Mouse (Mus musculus): ENCODE measurements around the gene Sstr5.

Sstr5 gene

DNA sequence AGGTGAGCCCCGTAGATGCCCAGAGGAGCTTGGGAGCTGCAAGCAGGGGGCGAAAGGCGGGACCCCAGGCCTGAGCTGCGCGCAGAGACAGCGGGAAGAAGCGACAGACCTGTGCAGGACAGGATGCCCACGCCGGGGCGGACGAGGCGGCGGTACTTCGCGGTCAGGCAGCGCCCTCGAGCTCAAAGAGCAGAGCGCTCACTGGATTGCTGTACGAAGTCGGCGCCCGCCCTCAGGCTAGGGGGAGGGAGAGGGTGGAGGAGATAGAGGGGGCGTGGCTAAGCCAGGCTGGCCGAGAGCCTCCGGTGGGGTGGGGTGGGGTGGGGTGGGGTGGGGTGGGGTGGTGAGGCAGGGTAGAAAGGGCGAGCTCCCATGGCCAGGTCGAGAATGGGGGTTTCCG lies at the start of gene Sstr5:
Sstr5 (minus strand) TSS at position 276 of the 400 bp plus-strand sequence.
- peak; percentile 24 for DNase-seq (ENCODE audit: low spot score)

DNA sequence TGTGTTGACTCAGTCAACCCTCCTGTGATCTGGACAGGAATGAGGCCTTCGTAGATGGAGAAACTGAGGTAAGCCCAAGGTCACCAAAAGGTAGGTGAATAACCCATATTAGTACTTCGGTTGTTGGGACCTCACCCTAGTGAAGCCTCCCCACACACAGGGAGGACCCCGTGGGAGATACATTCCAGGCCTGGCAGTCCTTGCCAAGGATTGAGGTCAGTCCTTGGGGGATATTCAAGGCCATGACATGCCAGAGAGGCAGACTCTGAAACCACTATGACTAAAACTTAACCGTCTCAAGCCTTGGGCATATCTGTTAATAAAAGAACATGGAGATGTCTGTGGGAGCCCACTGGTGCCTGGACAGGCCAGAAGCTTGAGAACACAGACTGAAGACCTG lies 44.7 kb upstream of the Sstr5 start:
- DNase-seq (ENCODE audit: low spot score) = no peak

DNA sequence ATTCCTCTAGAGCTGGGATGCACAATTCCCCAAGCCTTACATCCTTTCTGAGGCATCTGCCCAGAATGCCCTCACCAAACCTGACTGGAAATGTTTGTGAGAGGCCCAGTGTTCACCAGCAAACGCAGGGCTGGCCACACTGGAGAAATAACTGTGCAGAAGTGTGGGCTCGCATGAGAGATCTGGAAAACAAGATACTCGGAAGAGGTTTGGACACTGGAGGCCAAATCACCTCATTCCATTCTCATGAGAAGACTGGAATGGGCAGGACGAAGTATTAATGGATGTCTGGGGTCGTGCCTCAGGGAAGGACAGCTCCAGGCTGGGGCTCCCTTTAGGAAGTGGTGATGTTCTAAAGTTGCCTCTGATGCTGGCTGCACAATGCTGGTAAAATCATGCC lies 43.6 kb upstream of the Sstr5 start:
- no peak for DNase-seq (ENCODE audit: low spot score)

DNA sequence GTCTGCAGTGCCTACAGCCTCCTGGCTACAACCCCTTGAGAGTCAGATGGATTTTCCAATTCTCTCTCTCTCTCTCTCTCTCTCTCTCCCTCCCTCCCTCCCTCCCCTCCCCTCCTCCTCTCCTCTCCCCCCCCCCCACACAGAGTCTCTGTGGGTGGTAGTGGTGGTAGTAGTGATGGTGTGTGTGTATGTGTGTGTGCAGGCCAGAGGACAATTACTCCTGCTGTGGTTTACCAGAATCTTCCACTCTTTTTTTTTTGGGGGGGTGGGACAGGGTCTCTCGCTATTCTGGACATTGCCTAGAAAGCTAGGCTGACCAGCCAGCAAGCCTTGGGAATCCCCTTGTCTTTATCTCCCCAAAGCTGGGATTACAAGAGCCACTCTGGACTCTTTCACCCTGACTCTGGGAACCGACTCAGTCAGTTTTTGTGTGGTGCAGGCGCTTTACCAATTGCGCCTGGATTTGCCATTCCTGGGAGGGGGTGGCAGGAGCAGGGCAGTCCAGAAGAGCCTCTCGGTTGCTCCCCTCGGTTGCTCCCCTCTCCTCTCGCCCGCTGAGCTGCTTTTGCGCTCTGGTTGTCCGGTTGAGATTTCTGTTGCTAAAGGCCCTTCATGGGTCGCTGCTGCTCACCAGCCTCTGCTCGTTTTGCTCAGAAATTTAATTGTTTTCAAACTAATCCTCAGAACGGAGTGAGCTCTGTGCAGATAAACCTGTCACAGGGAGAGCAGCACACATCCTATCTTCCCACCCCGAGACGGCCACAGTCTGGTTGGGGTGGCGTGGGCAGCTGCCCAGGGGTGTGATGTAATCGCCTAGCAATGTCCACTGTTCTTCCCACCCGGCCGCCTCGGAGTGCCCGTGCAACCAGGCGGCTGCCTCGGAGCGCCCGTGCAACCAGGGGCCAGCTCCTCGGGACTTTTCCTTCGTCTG lies 42.1 kb upstream of the Sstr5 start:
- peak; percentile 73 for DNase-seq (ENCODE audit: low spot score)

DNA sequence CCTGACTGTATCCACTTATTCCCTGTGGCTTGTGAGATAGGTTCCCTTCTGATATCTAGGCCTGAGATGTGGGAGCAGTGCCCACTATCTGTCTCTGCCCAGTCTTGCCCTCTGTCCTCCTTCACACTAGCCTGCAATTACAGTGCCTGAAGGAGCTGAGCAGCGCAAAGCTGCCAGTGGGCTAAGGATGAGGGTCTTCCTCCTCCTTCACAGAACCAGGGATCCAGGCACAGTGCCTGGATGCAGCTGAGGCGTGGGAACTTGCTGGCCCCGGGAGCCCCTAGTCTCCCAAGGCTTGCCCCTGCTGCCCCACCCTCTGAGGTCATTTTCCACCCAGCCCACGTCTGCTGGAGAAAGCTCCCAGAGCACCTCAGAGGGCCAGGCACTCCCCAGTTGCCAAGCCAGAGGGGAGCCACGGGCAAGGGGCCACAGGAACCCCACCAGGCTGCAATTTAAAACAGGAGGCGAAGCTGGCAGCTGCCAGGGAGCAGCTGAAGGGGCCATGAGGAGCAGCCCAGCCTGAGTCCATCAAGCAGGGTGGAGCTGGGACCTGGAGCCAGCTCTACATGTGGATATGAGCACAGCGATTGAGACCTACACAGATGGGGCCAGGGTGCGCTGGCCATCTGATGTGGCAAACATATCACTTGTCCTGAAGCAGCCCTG lies 33.4 kb upstream of the Sstr5 start:
- no peak for DNase-seq (ENCODE audit: low spot score)

DNA sequence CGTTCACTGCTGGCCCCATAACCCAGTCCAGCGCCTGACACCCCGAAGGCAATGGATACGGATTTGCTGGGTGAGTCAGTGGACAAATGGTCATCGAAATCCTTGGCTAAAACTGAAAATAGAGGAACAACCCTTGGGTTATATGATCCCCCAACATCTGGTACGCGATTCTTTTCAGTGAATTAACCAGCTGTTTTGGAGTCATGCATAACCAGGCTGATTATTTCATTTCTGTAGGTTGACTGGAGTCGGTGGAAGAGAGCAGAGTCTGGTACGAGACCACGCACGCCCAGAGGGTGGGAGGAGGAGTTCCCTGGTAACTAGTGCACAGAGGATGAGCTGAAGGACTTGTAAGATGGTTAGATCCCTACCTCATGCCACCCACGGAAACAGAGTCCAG lies 25.0 kb upstream of the Sstr5 start:
- no peak for DNase-seq (ENCODE audit: low spot score)

DNA sequence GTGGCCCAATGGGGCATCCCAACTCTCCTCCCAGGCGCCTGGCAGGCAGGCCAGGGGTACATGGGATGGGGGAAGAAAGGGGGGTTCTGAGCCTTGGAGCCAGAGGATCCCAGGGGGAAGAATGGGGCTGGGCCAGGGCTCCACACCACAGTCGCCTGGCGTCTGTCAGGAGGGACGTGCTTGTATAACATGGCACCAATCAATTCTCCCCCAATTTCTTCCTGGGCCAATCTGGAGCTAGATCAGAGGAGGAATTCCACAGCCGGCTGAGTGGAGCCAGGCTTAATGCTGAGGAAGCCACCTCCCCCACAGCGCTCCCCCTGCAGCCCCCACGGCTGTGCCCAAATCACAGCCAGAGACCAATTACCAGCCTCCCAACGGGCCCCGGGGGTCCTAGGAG lies 23.4 kb upstream of the Sstr5 start:
- DNase-seq (ENCODE audit: low spot score) = no peak

DNA sequence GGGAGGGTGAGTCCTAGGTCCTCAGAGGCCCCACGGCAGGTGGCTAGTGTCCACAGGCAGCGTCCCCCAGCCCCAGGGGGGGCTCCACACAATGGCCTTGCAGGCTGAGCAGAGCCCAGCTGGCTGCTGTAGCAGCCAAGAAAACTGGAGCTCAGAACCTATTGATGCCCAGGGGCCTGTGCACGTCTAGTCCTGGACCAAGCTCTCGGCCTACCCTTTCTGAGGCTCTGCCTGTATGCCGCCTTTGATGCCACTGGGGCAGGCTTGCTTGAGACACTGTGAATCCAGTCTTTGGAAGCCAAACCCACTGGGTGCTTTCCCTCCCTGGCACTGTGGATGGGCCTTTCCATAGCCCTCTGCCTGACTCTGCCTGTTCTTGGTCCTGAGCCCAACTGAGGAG lies 22.4 kb upstream of the Sstr5 start:
- DNase-seq (ENCODE audit: low spot score) = no peak

DNA sequence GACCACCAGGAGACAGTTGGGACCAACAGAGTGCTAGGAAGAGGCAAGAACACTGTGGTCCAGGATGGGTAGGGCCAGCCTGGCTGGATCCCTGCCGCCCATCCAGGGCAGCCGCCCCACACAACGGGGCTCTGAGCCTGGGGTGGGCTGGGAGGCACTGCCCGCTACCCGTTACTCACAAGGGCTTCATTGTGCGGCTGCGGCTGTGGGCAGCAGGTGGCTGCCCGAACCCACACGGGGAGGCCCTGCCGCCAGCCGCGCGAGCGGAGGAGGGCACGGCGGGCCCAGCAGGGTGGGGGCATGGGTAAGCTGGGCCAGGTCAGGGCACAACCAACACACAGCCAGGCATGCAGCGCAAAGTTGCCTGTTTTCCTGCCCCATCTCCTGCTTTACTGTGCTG lies 21.1 kb upstream of the Sstr5 start:
- DNase-seq (ENCODE audit: low spot score) = no peak

DNA sequence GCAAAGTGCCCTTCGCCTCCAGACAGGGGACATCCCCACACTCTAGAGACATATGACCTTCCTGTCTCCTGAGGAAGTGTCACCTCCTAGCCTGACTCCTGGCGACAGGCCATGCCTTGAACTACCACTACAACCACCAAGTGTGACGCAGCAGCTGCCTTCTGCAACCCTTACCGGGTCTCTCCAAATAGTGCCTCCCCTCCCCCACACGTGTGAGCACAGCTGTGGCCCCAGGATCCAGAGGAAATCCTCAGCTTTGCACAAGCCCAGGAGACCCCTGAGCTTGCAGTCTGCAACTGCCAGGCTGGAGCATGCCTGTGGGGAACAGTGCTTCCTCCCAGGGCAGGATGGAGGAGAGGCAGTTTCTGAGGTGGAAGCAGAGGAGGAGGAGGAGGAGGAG lies 19.2 kb upstream of the Sstr5 start:
- DNase-seq (ENCODE audit: low spot score) = no peak

DNA sequence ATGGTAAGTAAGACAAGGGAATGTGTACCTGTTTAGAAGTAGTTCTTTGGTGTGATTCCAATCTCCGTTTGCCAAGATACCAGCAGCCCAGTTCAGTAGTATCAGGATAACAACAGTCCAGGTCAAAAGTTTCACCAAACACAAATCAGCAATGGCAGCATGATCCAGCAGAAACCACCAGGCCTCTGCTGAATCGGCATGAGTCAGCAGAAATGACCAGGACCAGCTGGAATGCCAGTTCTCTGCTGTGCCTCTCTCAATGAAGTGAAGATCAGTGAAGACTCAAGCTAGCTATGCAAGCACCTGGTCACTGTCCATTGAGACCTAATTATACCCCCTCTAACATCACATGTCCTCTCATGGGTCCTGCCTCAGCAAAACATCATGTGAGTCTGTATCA lies 17.0 kb upstream of the Sstr5 start:
- DNase-seq (ENCODE audit: low spot score) = no peak

DNA sequence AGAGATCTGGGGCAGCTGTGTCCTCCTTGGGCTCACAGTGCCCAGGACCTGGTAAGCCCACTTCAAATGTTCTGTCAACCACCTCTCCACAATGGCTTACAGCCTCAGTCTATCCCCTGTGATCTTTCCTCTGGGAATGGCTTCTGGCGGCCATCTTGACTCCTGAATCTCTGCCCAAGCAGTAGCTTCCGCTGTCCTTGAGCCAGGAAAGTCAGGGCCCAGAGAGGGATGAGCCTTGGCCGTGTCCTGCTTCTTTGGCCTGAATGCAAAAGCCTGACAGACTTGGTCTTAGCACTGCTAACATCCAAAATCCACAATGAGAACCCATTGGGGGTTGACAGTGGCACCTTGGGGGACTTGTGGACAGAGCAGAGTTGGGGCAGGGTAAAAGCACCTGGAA lies 14.8 kb upstream of the Sstr5 start:
- no peak for DNase-seq (ENCODE audit: low spot score)

DNA sequence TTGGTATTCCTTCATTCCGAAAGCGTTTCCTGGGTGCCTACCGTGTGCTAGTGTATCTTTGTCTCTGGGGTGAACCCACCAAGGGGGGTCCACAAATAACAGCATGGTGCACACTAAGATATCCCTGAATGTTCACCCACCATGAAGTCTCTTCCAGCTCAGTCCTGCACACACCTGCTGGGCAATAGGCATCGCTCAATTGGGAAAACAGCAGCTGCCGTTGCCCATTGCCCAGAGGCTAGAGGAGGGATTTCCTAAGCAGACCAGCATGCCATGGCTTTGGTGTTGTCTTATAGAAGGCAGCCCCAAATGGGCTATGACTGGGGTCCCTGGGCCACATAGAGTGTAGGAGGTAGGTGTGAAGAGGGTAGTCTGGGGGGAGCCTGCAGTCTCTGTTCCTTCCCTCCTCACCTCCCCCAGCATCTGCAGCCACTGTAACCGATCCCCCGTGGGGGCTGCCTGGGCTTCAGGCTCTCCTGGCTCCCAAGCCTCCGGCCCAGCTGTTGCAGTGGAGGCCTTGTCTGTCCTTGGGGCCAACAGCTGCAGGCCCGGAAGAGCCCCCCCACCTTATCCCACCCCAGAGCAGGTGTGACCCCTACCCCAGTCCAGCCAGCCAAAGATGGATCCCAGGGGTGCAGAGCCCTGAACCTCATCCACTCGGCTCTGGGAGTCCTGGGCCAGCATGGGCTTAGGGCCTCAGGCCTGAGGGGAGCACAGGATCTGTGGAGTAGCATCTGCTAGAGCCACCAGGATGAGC lies 13.2 kb upstream of the Sstr5 start:
- no peak for DNase-seq (ENCODE audit: low spot score)

DNA sequence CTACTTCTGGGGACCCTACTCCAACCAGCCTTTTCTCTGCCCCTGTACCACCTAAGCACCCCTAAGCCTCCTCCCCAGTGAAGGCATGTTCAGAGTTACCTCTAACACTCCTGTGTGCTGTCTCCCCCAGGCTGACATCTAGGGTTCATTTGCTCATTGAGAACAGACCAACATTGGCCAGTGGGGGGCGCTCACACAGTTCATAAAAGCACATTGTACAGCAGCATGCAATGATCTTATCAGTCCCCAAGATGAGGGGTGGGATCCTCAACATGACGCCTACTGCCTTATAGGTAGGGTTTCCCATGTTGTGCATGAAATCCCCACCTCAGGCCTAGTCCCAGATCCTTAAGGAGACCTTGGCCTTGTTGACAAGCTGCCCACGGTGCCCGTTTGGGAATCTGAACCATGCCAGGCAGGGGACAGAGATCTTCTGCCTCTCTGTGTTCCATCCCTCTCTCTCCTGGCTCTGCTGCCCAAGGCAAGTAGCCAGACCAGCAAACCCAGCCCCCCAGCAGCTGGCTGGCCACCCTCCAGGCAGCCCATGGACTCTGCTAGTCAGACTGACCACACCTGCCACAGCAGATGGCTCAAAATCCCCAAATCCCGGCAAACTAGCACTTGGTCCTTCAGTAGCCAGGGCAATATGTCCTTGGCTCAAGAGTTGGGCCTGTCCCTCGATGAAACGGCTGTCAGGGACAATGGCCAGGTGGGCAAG lies 11.9 kb upstream of the Sstr5 start:
- DNase-seq (ENCODE audit: low spot score) = no peak

DNA sequence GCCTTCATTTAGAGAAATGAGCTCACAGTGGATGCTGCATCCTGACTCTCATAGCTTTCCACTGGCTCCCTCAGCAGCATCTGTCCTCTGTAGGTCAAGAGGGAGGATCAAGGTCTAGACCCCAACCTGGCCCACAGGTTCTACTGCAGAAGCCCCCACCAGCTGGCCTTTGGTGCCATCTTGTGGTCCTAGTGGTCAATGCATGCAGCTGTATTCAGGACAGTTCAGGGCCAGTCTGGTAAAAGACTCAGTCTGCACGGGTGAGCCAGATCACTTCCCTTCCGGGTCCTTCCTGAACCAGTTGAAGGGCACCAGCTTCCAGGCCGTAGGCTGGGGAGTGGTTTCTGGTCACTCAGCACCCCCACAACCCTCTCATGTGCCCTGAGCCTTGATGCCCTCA lies 10.7 kb upstream of the Sstr5 start:
- DNase-seq (ENCODE audit: low spot score) = peak; percentile 29

DNA sequence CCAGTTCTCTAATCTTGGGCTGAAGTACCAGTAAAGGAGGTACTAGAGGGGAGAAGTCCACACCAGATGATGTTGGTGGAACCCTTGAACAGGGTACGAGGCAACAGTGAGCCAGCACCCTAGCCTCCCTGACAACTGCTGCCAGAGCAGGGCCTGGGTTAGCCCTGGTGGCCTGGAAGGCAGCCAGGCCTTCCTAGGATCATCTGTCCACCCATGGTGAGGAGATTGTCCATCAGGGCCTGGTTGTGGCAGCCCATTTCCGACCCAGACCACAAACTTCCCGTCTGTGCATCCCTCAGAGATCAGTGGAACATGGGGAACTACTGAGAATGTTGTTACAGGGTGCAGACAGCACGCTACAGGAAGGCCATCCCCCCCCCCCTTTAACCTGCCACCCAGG lies 5.5 kb upstream of the Sstr5 start:
- no peak for DNase-seq (ENCODE audit: low spot score)

DNA sequence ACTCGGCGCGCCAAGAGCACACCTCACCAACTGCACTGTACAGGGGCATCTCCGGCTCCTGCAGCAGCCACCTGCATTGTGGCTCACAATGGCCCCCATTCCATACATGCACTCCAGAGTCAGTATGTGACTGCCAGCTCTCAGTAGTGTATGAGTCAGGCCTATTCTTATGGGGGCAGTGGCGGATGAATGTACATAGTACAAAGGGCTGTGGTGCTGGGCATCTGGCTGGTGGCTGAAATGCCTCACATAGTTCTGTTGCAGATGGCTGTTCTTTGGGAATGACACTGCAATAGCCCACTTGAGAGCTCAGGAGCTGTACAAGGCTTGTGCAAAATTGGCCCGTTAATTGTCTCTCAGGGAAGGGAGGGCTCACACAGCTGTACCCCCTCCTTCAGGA lies 15.0 kb downstream of the Sstr5 start:
- no peak for DNase-seq (ENCODE audit: low spot score)

DNA sequence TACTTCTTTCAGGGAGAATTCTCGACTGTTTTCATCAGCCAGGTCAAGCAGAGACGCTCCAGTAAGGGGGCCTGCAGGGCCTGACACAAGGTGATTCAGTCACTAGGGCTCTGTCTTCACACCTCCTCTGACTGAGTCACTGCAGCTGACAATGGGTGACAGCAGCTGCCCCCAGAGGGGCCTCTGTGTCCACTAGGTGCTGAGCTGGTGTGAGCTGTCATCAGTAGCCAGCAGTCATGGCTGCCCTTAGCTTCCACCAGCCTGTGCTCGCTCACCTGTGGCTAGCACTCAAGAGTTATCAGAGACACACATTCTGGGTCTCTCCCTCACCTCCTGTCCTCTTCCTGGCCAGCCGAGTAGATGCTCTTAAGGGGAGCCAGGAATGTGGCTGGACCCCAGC lies 16.3 kb downstream of the Sstr5 start:
- no peak for DNase-seq (ENCODE audit: low spot score)

DNA sequence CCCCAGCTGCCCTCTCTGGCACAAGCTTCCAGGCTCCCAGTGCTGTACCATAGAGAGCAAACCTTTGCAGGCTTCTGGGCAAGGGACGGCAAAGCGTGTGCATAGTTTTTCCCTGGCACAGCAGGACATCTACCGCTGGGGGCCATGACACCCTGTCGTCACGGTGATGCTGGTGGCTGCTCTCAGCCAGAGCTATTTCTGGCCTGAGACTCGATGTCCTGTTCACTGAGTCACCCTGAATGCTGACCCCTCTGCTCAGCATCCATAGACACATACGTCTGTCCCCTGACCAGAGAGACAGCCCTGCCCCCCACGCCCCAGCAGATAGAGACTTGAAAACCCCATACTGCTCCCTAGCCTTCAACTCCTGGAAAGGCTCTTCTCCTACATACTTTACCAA lies 16.9 kb downstream of the Sstr5 start:
- DNase-seq (ENCODE audit: low spot score) = no peak

DNA sequence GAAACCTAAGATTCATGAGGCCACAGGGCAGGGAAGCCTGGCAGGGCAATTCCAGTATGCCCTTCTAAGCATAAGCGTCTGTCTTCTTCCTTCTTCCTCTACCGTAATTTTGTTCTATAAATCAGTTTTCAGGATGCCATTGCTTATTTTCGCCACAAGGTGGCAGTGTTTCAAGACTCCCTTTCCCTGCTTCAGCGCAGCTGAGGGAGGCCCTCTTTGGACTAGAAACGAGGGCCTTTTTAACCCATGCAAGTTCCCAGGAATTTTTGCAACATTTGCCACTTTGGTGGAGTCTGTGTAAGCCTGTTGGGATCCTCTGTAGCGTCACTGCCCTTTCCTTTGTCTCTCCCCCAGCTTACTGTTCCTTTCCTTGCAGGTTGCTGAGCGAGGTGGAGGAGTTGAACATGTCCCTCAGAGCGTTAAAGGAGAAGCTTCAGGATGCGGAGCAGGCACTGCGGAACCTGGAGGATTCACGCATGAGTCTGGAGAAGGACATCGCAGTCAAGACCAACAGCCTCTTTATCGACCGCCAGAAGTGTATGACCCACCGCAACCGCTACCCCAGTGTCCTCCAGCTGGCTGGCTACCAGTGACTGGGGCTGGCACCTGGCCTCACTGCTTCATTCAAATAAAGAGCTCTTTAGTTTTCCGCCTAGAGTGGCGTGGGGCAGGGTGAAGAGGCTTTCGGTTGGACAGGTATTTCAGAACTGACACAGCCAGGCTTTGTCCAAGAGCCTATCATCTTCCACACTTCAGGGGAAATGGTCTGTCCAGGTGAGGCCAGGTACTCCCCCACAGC lies 20.9 kb downstream of the Sstr5 start:
- peak; percentile 22 for DNase-seq (ENCODE audit: low spot score)

DNA sequence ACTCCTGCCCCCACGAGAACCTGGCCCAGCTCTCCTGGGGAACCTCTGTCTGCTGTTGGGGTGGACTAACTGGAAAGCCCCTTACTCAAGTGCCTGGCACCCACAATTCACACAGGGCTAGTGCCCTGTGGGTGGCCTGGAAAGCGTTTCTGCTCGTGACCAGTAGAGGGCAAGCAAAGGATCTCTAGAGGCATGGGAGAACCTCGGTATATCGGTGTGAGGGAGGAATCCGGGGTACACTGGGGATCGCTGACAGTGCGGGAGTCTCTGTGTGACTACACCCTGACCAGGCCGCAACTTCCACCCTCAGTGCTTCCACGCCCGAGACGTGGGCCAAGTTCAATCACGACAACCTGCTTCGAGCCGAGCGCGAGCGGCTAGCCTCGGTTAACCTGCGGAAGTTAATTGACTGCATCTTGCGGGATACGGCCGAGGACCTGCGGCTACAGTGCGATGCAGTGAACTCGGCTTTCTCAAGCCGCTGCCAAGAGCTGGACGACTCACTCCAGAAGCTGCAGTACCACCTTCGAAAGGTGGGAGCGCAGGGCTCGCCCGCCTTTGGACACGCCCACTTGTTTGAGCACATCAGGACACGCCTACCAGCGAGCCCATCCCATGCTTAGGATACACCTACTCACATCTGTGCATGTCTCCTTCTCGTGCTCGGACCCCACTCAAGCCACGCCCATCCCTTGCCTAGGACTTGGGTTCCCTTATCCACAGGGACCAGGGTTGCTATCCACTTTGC lies 22.6 kb downstream of the Sstr5 start:
- peak; percentile 57 for DNase-seq (ENCODE audit: low spot score)

Data from testis, postnatal 14 days (tissue).